Mouse (Mus musculus): ENCODE results near the gene Kctd12. TPM values are rescaled to one million over a fixed set of nuclear protein-coding genes. Genes with fewer than 3 reads are reported as not detected.

Kctd12 gene
- polyA plus RNA-seq, 1 experiment, result 0.02 TPM

DNA sequence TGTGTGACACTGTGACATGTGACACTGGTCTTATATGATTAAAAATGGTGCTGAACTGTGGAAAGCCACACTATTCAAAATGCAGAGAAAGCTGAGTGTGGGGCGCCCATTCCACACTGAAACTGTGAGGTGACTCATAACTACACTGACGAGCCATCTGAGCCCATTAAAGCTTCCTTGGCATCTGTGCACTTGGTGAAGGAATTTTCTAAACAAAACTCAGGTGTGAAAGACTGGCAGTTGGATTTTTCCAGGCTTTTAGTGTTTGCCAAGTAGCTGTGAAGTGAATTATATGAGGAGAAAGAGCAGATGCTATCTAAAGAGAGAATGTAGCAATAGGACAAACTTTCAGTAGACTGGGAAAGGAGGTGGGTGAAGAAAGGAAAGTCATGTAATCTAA is 47.6 kb downstream of the Kctd12 start:
- Histone ChIP-seq H3K4me3 (ENCODE audit: insufficient read depth, poor library complexity, severe bottlenecking) (no peak overlapping the region), H3ac (ENCODE audit: control insufficient read depth, insufficient read length, low read depth) (no peak overlapping the region), H3K36me3 (ENCODE audit: control insufficient read depth, insufficient read depth) (no peaks in the 10 kb centered on the region), H3K27me3 (ENCODE audit: control insufficient read depth, insufficient read depth, insufficient read length) (no peaks in the 10 kb centered on the region), H3K79me3 (ENCODE audit: low read depth) (no peaks in the 10 kb centered on the region), H3K79me2 (ENCODE audit: control insufficient read depth, insufficient read depth) (no peaks in the 10 kb centered on the region)
- no peak for TF ChIP-seq USF1 (IDR thresholded peaks at IDR 0.05; ENCODE audit: low read depth)
- no peak for TF ChIP-seq MYOG (IDR thresholded peaks at IDR 0.05; ENCODE audit: control insufficient read depth, extremely low read depth, insufficient read length)
- no peak for TF ChIP-seq CTCF (IDR thresholded peaks at IDR 0.05; ENCODE audit: control insufficient read depth, insufficient read depth, insufficient read length)
- no peak for TF ChIP-seq CEBPB (IDR thresholded peaks at IDR 0.05; ENCODE audit: low read depth)
- no peak for TF ChIP-seq FOSL1 (IDR thresholded peaks at IDR 0.05; ENCODE audit: insufficient read depth, low read length, poor library complexity, severe bottlenecking)
- no peak for TF ChIP-seq MAX (IDR thresholded peaks at IDR 0.05)
- TF ChIP-seq MYOD1 (IDR thresholded peaks at IDR 0.05; ENCODE audit: control insufficient read depth, insufficient read length, low read depth), result no peak

DNA sequence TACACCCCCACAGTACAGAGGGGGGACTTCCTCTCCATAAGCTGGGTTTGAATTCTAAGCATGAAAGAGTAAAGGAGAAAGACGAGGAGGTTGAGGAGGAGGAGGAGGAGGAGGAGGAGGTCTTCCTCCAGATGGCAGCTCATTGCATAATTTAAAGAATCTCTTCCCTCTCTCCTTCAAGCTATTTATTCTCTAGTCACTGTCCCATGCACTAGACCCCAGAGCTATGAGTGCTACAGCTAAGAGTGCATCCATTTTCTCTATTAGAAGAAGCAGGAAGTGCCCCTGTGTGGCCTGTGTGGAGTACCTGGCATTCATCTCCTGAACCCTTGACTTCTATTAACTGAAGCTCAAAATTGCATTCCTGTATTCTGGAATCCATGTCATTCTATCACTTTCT is 51.5 kb downstream of the Kctd12 start:
- Histone ChIP-seq H3K27me3 (ENCODE audit: control insufficient read depth, insufficient read depth, insufficient read length) (no peaks in the 10 kb centered on the region), H3K36me3 (ENCODE audit: control insufficient read depth, insufficient read depth) (no peaks in the 10 kb centered on the region), H3K79me3 (ENCODE audit: low read depth) (no peaks in the 10 kb centered on the region), H3K79me2 (ENCODE audit: control insufficient read depth, insufficient read depth) (no peaks in the 10 kb centered on the region), H3ac (ENCODE audit: control insufficient read depth, insufficient read length, low read depth) (no peak overlapping the region), H3K4me3 (ENCODE audit: insufficient read depth, poor library complexity, severe bottlenecking) (no peak overlapping the region)
- no peak for TF ChIP-seq MYOD1 (IDR thresholded peaks at IDR 0.05; ENCODE audit: control insufficient read depth, insufficient read length, low read depth)
- no peak for TF ChIP-seq CTCF (IDR thresholded peaks at IDR 0.05; ENCODE audit: control insufficient read depth, insufficient read depth, insufficient read length)

DNA sequence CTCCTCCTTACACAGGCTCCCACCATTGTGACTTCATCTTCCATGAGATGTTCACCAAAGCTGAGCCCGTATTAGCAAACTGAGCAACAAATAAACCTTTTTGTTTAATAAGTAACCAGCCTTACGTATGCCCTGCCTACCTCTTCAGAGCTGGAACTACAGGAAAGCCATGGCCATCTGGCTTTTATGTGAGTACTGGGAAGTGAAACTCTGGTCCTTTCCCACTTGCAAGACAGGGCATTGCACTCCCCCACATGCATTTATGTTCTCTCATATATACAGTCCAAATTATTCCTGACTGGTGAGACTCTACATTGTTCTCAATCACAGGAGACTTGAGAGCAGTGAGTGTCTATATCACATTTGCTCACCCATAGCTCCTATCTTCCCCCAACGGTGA is 52.9 kb downstream of the Kctd12 start:
- no peaks in the 10 kb centered on the region for H3K79me2 ChIP-seq (ENCODE audit: control insufficient read depth, insufficient read depth)
- H3ac ChIP-seq (ENCODE audit: control insufficient read depth, insufficient read length, low read depth), result no peak overlapping the region
- TF ChIP-seq MYOG (IDR thresholded peaks at IDR 0.05; ENCODE audit: control insufficient read depth, extremely low read depth, insufficient read length) (no peak), FOSL1 (IDR thresholded peaks at IDR 0.05; ENCODE audit: insufficient read depth, low read length, poor library complexity, severe bottlenecking) (no peak), USF1 (IDR thresholded peaks at IDR 0.05; ENCODE audit: low read depth) (no peak), MYOD1 (IDR thresholded peaks at IDR 0.05; ENCODE audit: control insufficient read depth, insufficient read length, low read depth) (no peak), CEBPB (IDR thresholded peaks at IDR 0.05; ENCODE audit: low read depth) (no peak), CTCF (IDR thresholded peaks at IDR 0.05; ENCODE audit: control insufficient read depth, insufficient read depth, insufficient read length) (no peak), MAX (IDR thresholded peaks at IDR 0.05) (no peak)
- H3K4me3 ChIP-seq (ENCODE audit: insufficient read depth, poor library complexity, severe bottlenecking), result no peak overlapping the region
- no peaks in the 10 kb centered on the region for H3K27me3 ChIP-seq (ENCODE audit: control insufficient read depth, insufficient read depth, insufficient read length)
- H3K79me3 ChIP-seq (ENCODE audit: low read depth), result no peaks in the 10 kb centered on the region
- no peaks in the 10 kb centered on the region for H3K36me3 ChIP-seq (ENCODE audit: control insufficient read depth, insufficient read depth)

DNA sequence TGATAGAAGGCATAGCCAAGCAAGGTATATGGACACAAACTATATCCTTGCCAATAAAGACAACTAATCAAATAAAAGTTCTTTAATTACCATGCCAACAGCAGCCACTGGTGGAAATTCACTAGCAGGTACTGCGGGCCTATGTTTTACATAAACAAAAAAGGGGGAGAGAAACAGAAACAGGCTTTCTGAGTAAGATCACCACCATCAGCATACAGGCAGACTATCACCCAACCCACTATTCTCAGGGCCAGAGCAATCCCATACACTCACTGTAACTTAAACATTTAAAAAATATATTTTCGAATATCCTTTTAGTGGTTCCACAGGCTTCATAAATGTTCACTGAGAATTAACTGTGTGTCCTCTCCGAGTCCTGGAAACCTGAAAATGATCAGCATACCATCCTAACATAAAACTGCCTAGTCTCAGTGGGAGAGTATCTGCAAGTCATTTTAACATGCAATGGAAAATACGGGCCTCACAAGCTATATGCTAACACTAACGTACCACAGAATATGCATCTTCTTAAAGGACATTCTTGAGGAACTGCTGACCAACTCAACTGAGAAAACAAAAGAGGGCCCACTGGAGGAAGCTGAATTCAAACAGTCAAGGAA is 54.5 kb downstream of the Kctd12 start:
- Histone ChIP-seq H3K27me3 (ENCODE audit: control insufficient read depth, insufficient read depth, insufficient read length) (no peaks in the 10 kb centered on the region), H3K36me3 (ENCODE audit: control insufficient read depth, insufficient read depth) (no peaks in the 10 kb centered on the region), H3K79me3 (ENCODE audit: low read depth) (no peaks in the 10 kb centered on the region), H3K79me2 (ENCODE audit: control insufficient read depth, insufficient read depth) (no peaks in the 10 kb centered on the region), H3ac (ENCODE audit: control insufficient read depth, insufficient read length, low read depth) (no peak overlapping the region), H3K4me3 (ENCODE audit: insufficient read depth, poor library complexity, severe bottlenecking) (no peak overlapping the region)
- TF ChIP-seq CTCF (IDR thresholded peaks at IDR 0.05; ENCODE audit: control insufficient read depth, insufficient read depth, insufficient read length) (no peak), FOSL1 (IDR thresholded peaks at IDR 0.05; ENCODE audit: insufficient read depth, low read length, poor library complexity, severe bottlenecking) (no peak), MAX (IDR thresholded peaks at IDR 0.05) (no peak), USF1 (IDR thresholded peaks at IDR 0.05; ENCODE audit: low read depth) (no peak), MYOG (IDR thresholded peaks at IDR 0.05; ENCODE audit: control insufficient read depth, extremely low read depth, insufficient read length) (no peak), CEBPB (IDR thresholded peaks at IDR 0.05; ENCODE audit: low read depth) (no peak), MYOD1 (IDR thresholded peaks at IDR 0.05; ENCODE audit: control insufficient read depth, insufficient read length, low read depth) (no peak)

Small RNA genes within 50 kb of the gene (microRNA-seq; reads per million reads assigned to microRNA genes)
- not detected for gene Mir5130 (ENCODE audit: borderline microRNAs expressed)

Other genes with a start within 250 kb of the Kctd12 start
- not detected for gene Acod1, start 64.3 kb upstream of the Kctd12 start, polyA plus RNA-seq (2012; fragmentation: generic; extraction: Trizol)
- 15.7 TPM for gene Cln5, start 87.6 kb upstream of the Kctd12 start, polyA plus RNA-seq (2012; fragmentation: generic; extraction: Trizol)
- 8.3 TPM for gene Fbxl3, start 116.9 kb upstream of the Kctd12 start, polyA plus RNA-seq (2012; fragmentation: generic; extraction: Trizol)